Mouse (Mus musculus): ENCODE results near the gene Gm5565. TPM values are rescaled to one million over a fixed set of nuclear protein-coding genes. Genes with fewer than 3 reads are reported as not detected.
"Not testable (repeated sequence)": the region's sequence is repeated elsewhere in the genome, so short reads cannot be mapped to it uniquely, and the experiment has no call there.

The Gm5565 gene
- not detected for total RNA-seq (2021)
- long read RNA-seq, experiment 1, result 0 reads
- long read RNA-seq, experiment 2, result 0 reads

GRCm38 (mm10) chr5:146160439-146160838, at the start of gene Gm5565:
Gm5565 (minus strand) TSS chr5:146160539.
- intact Hi-C loops (cut with DNase I); DNase-seq (ENCODE audit: extremely low spot score in 1 of 2, low spot score in 2 of 2); H3K27ac ChIP-seq; H3K4me3 ChIP-seq: not testable (repeated sequence)

- DNase-seq (ENCODE audit: extremely low spot score in 1 of 2, low spot score in 2 of 2), result no peak
- intact Hi-C loops (cut with DNase I), result no loop called here
- no peak for TF ChIP-seq CTCF (IDR thresholded peaks at IDR 0.05)
- H3K4me3 ChIP-seq, result no peak overlapping the region
- H3K27ac ChIP-seq, result no peak overlapping the region
Measured at GRCm38 (mm10) chr5:146205537-146205936, 45.2 kb upstream of the Gm5565 start.

GRCm38 (mm10) chr5:146203921-146204320, 43.6 kb upstream of the Gm5565 start:
- intact Hi-C loops (cut with DNase I), result no loop called here
- Histone ChIP-seq H3K27ac (no peak overlapping the region), H3K4me3 (no peak overlapping the region)
- DNase-seq (ENCODE audit: extremely low spot score in 1 of 2, low spot score in 2 of 2), result no peak
- no peak; the same call in 1 of the 2 replicates for TF ChIP-seq CTCF (IDR thresholded peaks at IDR 0.05)

DNA sequence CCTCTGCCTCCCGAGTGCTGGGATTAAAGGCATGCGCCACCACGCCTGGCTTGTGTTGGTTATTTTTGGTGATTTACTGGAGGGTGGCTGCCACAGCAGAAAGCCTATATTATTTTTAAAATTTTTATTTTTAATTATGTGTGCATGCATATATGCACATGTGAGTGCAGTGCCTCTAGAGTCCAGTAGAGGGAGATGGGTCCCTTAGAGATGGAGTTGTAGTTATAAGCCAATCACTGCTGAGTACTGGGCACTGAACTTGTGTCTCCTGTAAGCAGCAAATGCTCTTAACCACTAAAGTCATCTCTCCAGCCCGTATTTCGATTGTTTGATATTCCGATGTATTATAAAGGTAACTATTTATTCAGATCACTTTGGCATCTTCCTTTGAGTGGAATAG, 40.2 kb upstream of the Gm5565 start:
- TF ChIP-seq CTCF (IDR thresholded peaks at IDR 0.05), result peak; percentile 21
- intact Hi-C loops (cut with DNase I), result no loop called here
- H3K27ac ChIP-seq, result no peak overlapping the region
- no peak for DNase-seq (ENCODE audit: extremely low spot score in 1 of 2, low spot score in 2 of 2)
- no peak overlapping the region for H3K4me3 ChIP-seq

GRCm38 (mm10) chr5:146199540-146199939, 39.2 kb upstream of the Gm5565 start:
- Histone ChIP-seq H3K4me3 (no peak overlapping the region), H3K27ac (no peak overlapping the region)
- intact Hi-C loops (cut with DNase I), result loop anchor here (10.0 kb wide), 2 partner anchors 275 to 1695 kb away; partner anchors contain the start of gene Slc46a3
- TF ChIP-seq CTCF (IDR thresholded peaks at IDR 0.05), result no peak; the same call in 1 of the 2 replicates
- DNase-seq (ENCODE audit: extremely low spot score in 1 of 2, low spot score in 2 of 2), result no peak

- no peak overlapping the region for H3K4me3 ChIP-seq
Measured at GRCm38 (mm10) chr5:146199073-146199472, 38.7 kb upstream of the Gm5565 start.

DNA sequence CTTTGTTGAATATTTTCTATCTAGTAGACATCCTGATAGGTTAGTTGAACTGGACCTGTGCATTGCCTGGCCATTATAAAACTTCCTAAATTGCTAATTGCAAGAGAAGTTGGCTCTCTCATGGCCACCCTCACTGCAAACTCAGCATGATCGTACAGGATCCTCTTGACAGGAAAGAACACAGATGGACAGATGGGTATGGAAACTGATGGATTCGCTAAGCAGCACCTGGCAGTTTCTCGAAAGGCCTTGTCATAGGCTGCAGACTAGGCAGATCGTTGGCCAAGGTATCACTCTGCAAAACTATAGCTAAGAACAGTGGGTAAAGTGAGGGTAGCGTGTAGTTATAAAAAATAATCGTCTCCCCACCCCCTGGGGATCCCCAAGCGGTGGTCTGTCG, 33.0 kb upstream of the Gm5565 start:
- Histone ChIP-seq H3K27ac (no peak overlapping the region), H3K4me3 (no peak overlapping the region)
- intact Hi-C loops (cut with DNase I), result loop anchor here (10.0 kb wide), 2 partner anchors 281 to 1701 kb away; partner anchors contain the start of gene Slc46a3
- DNase-seq (ENCODE audit: extremely low spot score in 1 of 2, low spot score in 2 of 2), result no peak
- TF ChIP-seq CTCF (IDR thresholded peaks at IDR 0.05), result no peak

More at GRCm38 (mm10) chr5:146199073-146199472, 38.7 kb upstream of the Gm5565 start:
- TF ChIP-seq CTCF (IDR thresholded peaks at IDR 0.05), result no peak
- intact Hi-C loops (cut with DNase I), result loop anchor here (10.0 kb wide), 2 partner anchors 276 to 1696 kb away; partner anchors contain the start of gene Slc46a3
- no peak overlapping the region for H3K27ac ChIP-seq
- DNase-seq (ENCODE audit: extremely low spot score in 1 of 2, low spot score in 2 of 2), result no peak

DNA sequence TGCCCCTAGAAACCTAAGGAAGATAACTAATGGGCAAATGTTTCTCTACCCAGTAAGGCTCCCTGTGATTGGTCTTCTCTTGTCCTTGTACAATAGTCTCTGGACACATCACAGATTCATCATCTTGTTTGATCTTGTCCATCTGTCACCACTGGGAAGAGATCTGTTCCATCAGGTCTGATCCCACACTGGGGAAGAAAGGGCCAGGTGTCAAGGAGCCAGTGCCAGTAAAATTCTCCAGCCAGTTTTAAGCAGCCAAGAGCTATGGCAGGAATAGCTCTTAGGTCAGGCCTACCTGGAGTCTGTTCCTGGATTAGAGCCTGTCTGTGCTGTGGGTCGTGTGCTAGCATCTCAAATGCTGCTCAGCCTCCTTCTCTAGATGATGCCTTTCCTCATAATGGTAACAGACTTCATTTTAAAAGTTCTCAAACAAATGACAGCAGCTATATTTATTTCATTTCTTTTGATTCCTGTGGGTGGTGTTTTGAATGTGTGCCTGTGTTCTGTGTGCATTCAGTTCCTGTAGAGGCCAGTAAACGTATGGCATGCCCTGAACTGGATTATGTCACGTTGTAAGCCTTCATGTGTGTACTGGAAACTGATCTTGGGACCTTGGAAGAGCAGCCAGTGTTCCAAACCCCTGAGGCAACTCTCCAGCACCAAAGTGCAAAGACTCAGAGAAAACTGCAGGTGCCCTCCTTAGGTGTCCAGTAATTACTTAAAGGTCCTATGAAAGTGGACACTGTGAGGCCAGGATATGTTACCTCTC, 30.3 kb upstream of the Gm5565 start:
- intact Hi-C loops (cut with DNase I), result loop anchor here (10.0 kb wide), 2 partner anchors 284 to 1704 kb away; partner anchors contain the start of gene Slc46a3
- Histone ChIP-seq H3K27ac (no peak overlapping the region), H3K4me3 (no peak overlapping the region)
- TF ChIP-seq CTCF (IDR thresholded peaks at IDR 0.05), result no peak
- no peak for DNase-seq (ENCODE audit: extremely low spot score in 1 of 2, low spot score in 2 of 2)

GRCm38 (mm10) chr5:146190093-146190492, 29.8 kb upstream of the Gm5565 start:
- Histone ChIP-seq H3K27ac (no peak overlapping the region), H3K4me3 (no peak overlapping the region)
- intact Hi-C loops (cut with DNase I), result loop anchor here (10.0 kb wide), 2 partner anchors 285 to 1705 kb away; partner anchors contain the start of gene Slc46a3
- no peak for TF ChIP-seq CTCF (IDR thresholded peaks at IDR 0.05)
- DNase-seq (ENCODE audit: extremely low spot score in 1 of 2, low spot score in 2 of 2), result no peak

GRCm38 (mm10) chr5:146188712-146189111, 28.4 kb upstream of the Gm5565 start:
- Histone ChIP-seq H3K27ac (no peak overlapping the region), H3K4me3 (no peak overlapping the region)
- intact Hi-C loops (cut with DNase I), result no loop called here
- no peak for TF ChIP-seq CTCF (IDR thresholded peaks at IDR 0.05)
- DNase-seq (ENCODE audit: extremely low spot score in 1 of 2, low spot score in 2 of 2), result no peak

GRCm38 (mm10) chr5:146188144-146188543, 27.8 kb upstream of the Gm5565 start:
- DNase-seq (ENCODE audit: extremely low spot score in 1 of 2, low spot score in 2 of 2), result no peak
- Histone ChIP-seq H3K27ac (no peak overlapping the region), H3K4me3 (no peak overlapping the region)
- intact Hi-C loops (cut with DNase I), result no loop called here
- TF ChIP-seq CTCF (IDR thresholded peaks at IDR 0.05), result no peak; the same call in 1 of the 2 replicates

DNA sequence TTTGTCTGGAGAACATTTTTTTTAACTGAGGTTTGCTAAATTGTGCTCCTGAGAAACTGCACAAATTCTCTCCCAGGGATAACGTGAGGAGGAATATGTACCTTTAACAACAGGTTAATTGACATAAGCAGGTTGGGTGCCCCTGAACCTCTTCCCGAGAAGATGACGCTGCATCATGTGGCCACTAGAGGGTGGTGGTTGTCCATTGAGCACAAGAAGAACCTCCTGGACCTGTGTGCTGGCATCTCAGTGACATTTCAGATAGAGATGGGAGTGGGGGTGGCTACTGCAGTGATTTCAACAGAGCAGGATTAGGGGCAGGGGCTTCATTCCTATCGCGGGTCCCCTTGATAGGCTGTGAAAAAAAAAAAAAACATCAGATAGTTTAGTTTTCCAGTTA, 27.1 kb upstream of the Gm5565 start:
- peak; percentile 50 to 67 for DNase-seq (ENCODE audit: extremely low spot score in 1 of 2, low spot score in 2 of 2)
- H3K27ac ChIP-seq; intact Hi-C loops (cut with DNase I); H3K4me3 ChIP-seq: not testable (repeated sequence)
- peak; percentile 71 for TF ChIP-seq CTCF (IDR thresholded peaks at IDR 0.05)

DNA sequence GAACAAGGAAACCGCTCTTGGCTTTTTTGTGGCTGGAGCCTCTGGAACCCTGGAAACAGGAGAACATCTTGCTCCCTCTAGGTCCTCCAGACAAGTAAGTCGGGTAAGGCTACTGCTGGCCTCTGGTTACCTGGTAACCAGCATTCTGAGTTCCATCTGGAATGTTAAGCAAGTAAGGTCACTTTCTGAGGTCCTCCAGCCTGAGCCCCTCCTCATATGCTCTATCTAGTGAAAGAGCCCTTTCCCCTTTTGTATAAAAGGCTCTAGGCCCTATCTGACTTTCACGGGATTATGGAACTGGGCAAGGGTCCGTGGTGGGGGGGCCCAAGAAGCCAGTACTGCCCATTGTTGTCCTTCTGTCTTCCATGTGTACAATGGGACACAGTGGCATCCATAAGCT, 24.9 kb upstream of the Gm5565 start, which contains the start of gene 1700001J03Rik:
Gene 1700001J03Rik (minus strand): TSS at position 101 of the 400 bp plus-strand sequence.
- DNase-seq (ENCODE audit: extremely low spot score in 1 of 2, low spot score in 2 of 2); intact Hi-C loops (cut with DNase I); H3K4me3 ChIP-seq; H3K27ac ChIP-seq: not testable (repeated sequence)

Data from left cerebral cortex, adult 2 months (tissue).